Mouse (Mus musculus) left cerebral cortex, adult 9 months (tissue): Measurements from ENCODE around the gene C1qtnf5.
"Not testable (repeated sequence)": the region's sequence is repeated elsewhere in the genome, so short reads cannot be mapped to it uniquely, and the experiment has no call there.

Experiments
- DNase-seq, 2 experiments: peaks; one replicate each; pipeline ENCODE4 v3.0.0; 2022; ENCODE audit warnings: low spot score in 2 of 2

Gene C1qtnf5

GRCm38 (mm10) chr9:44105781-44106180 is 1.3 kb upstream of the C1qtnf5 start:
- no peak for DNase-seq

- no peak for DNase-seq
Observed at GRCm38 (mm10) chr9:44106182-44106581, 863 bp upstream of the C1qtnf5 start.

GRCm38 (mm10) chr9:44106596-44106995 is 449 bp upstream of the C1qtnf5 start:
- no peak for DNase-seq

GRCm38 (mm10) chr9:44107557-44108179 is 623 bp downstream of the C1qtnf5 start:
- no peak for DNase-seq

GRCm38 (mm10) chr9:44108269-44109055 is 1.4 kb downstream of the C1qtnf5 start:
- DNase-seq = no peak

- peak in 1 of 2 experiments; percentile 87 for DNase-seq
Observed at GRCm38 (mm10) chr9:44109360-44110095, 2.5 kb downstream of the C1qtnf5 start.

- not testable (repeated sequence) for DNase-seq
Observed at GRCm38 (mm10) chr9:44111909-44112308, 4.9 kb downstream of the C1qtnf5 start.

GRCm38 (mm10) chr9:44113105-44113789 is 6.2 kb downstream of the C1qtnf5 start, which contains the start of the genes Gm49380 and Rnf26:
TSS of gene Gm49380 (minus strand) at chr9:44113500.
TSS of gene Rnf26 (minus strand) at chr9:44113517.
- DNase-seq = peak; percentile 95 to 98

- DNase-seq = no peak
Observed at GRCm38 (mm10) chr9:44114453-44114852, 7.4 kb downstream of the C1qtnf5 start.

GRCm38 (mm10) chr9:44115599-44115998 is 8.6 kb downstream of the C1qtnf5 start:
- DNase-seq = no peak

GRCm38 (mm10) chr9:44116182-44116581 is 9.1 kb downstream of the C1qtnf5 start:
- no peak for DNase-seq

GRCm38 (mm10) chr9:44119011-44119410 is 12.0 kb downstream of the C1qtnf5 start:
- DNase-seq = no peak

GRCm38 (mm10) chr9:44119948-44120465 is 13.0 kb downstream of the C1qtnf5 start:
- no peak for DNase-seq

GRCm38 (mm10) chr9:44124317-44124716 is 17.3 kb downstream of the C1qtnf5 start:
- no peak for DNase-seq

- no peak for DNase-seq
Observed at GRCm38 (mm10) chr9:44125026-44125425, 18.0 kb downstream of the C1qtnf5 start.

GRCm38 (mm10) chr9:44125546-44126428 is 18.7 kb downstream of the C1qtnf5 start:
- peak in 1 of 2 experiments; percentile 94 for DNase-seq

GRCm38 (mm10) chr9:44126746-44127145 is 19.7 kb downstream of the C1qtnf5 start:
- DNase-seq = no peak

GRCm38 (mm10) chr9:44127351-44127801 is 20.3 kb downstream of the C1qtnf5 start:
- no peak for DNase-seq

- DNase-seq = no peak
Observed at GRCm38 (mm10) chr9:44129633-44130032, 22.6 kb downstream of the C1qtnf5 start.

GRCm38 (mm10) chr9:44130034-44130433 is 23.0 kb downstream of the C1qtnf5 start:
- no peak for DNase-seq
